Mouse (Mus musculus): Measurements from ENCODE around the gene Bmi1.

Bmi1 gene

GRCm38 (mm10) chr2:18724462-18724861 is 47.6 kb downstream of the Bmi1 start:
- no peak for DNase-seq (ENCODE audit: low read depth, low spot score)

DNA sequence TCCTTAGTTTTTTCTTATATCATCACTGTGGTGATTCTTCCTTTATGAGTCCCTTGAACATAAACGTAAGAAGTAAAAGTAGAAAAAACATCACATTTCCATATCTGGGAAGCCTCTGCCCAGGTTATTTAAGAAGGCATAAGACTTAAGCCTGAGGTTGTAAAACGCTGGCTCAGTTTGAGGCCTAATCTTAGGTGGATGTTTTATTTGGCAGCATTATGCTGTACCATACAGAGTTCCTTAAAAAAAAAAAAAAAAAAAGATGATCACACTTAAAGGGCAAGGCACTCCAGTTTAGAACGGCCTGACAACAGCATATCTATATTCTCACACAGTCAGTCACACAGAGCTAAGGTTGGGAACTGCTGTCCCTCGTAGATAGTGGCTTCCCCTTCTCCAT is 49.1 kb downstream of the Bmi1 start:
- no peak for DNase-seq (ENCODE audit: low read depth, low spot score)

DNA sequence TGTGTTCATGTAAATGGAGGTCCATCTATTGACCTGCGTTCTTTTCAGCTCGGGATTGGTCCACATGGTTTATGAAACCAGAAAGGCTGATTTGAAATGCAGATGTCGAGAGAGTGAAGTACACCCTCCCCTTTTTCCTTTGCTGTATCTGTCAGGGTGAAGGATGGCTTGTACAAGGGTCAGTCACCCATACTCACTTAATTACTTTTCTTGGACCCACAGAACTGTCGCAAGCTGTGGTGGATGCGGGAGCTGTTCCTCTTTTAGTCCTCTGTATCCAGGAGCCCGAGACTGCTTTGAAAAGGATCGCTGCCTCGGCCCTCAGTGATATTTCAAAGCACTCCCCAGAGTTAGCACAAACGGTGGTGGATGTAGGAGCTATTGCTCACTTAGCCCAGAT is 54.9 kb downstream of the Bmi1 start:
- no peak for DNase-seq (ENCODE audit: low read depth, low spot score)

DNA sequence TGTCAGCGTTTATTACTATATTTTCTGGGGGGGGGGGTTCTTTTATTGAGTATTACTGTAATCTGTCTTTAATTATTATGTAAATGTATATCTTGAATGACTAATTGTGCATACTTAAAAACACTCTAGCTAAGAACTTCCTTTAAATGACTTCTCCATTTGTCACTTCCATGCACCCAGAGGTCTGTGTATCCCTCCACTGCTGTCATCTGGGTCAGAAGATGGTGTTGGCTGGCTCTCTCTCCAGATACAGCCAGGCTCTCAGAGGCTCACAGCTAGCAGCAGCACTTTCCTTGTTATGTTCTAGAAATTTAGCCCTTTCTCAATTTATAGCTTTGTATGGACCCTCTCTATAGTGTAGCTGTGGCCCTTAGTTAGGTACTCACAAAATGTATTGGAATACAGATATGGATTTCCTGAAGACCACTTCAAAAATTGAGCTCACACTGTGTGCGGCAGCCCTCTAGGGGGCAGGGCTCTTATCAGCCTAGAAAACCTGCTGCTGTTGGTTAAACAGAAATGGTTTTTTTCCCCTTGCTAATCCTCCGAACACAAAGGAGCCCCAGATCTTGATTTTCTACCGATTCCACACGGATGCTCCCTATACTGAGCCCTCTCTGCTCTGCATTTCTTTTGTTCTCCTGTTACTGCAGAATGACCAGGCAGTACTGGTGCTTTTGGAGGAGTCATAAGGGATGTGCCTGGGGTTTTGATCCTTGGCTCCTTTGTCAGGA is 57.7 kb downstream of the Bmi1 start:
- DNase-seq (ENCODE audit: low read depth, low spot score): no peak

Measured in ZHBTc4 (cell line).